Mouse (Mus musculus): Measurements from ENCODE around the gene Mavs. TPM values are rescaled to one million over a fixed set of nuclear protein-coding genes. Genes with fewer than 3 reads are reported as not detected.
A peak's percentile ranks its signal among the peaks of the same experiment; 100 is the strongest.

The Mavs gene
- polyA plus RNA-seq, 1 experiment from 2014 or later, result 19.7 TPM

DNA sequence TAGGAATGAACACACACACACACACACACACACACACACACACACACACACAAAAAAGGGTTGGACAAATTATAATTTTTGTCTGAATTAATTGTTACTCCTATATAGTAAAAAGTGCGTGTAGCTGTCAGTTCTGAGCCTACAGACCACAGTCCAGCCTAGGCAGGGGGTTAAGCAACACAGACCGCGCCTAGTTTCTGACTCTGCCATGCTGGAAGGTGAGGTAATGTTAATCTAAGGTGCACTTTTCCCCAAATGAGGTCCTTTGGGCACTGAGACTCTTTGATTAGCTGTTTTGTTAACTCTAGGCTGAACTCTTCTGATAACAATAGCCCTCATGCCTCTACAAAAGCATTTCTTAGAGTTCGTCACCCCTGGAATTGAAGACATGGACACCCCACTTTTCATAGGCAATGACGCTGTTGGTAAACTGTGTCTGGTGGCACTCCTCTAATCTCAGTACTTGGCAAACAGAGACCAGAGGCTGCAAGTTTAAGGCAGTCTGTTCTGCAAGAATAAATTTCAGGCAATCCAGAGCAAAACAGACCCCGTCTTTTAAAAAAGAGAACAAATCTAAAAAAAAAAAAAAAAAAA, 29.9 kb upstream of the Mavs start:
- Histone ChIP-seq H3K36me3 (replicated peaks) (peaks cover 26% of the 10 kb centered on the region), H3K27me3 (ENCODE audit: poor library complexity, severe bottlenecking) (no peaks in the 10 kb centered on the region), H3K9me3 (no peaks in the 10 kb centered on the region), H3K27ac (no peak overlapping the region), H3K4me3 (no peak overlapping the region), H3K4me1 (peaks cover 5% of the 10 kb centered on the region)
- 94% methylated on average over 6 of the region's 6 CpGs for WGBS
- no peak for DNase-seq (ENCODE audit: extremely low spot score, low spot score)

DNA sequence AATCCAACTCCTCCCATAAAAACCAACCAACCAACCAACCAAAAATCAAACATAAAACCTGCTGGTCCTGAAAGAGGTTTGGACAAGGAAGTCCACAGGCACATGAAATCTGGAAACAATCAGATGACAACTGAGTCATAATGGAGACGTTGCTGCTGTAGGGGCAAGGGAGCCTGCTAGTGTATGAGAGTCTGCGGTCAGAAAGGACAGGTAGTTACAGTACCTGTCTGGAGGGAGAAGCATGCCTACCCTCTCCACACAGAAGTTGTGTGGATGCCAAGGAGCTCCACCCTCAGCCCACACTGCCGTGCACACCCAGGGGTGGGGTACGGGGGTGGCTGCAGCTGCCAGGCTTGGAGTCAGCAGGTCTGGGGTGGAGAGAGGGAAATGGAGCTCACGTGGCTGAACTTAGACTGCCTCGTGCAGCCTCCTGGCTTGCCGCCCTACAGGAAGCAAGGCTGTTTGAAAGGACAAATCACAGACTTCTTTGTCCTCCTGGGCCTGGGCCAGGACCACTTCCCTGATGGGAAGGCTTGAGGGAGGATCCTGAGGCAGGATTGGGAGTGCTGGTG, 29.4 kb upstream of the Mavs start:
- 62% methylated on average over 7 of the region's 7 CpGs for WGBS
- DNase-seq (ENCODE audit: extremely low spot score, low spot score), result no peak
- no peaks in the 10 kb centered on the region for H3K27me3 ChIP-seq (ENCODE audit: poor library complexity, severe bottlenecking)
- no peak overlapping the region for H3K4me3 ChIP-seq
- peaks cover 21% of the 10 kb centered on the region for H3K36me3 ChIP-seq (replicated peaks)
- H3K9me3 ChIP-seq, result no peaks in the 10 kb centered on the region
- peaks cover 10% of the 10 kb centered on the region for H3K4me1 ChIP-seq
- peak overlapping the region; percentile 66 for H3K27ac ChIP-seq

DNA sequence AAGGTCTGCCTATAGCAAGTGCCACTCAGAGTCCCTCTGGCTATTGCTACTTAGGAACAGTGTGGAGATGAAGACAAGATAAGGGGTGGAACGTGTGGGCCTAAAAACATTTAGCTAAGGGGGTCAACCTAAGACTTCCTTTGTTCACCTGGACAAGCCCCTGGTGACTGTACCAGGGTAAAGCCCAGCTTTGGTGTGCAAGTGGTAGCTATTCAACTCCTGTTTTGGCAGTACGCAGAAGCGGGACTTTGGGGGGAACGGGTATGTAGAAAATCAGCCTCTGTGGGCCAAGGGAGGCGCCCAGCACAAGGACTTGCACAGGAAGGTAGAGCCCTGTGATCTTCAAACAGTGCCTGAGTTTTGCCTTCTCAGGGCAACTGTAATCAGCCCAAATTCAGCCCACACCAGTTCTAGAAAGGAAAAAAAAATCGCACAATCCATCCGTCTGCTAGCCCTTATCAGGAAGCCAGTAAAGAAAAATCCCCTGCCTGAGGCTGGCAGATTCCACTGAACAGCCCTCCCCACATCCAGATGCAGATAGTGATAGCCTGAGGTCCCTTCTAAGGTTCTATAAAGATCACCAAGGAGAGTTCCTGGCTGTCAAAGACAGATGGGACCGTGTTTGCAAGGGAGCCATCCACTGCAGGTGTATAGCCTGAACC, 28.2 kb upstream of the Mavs start:
- Histone ChIP-seq H3K4me1 (peaks cover 18% of the 10 kb centered on the region), H3K4me3 (no peak overlapping the region), H3K36me3 (replicated peaks) (peaks cover 9% of the 10 kb centered on the region), H3K27me3 (ENCODE audit: poor library complexity, severe bottlenecking) (no peaks in the 10 kb centered on the region), H3K9me3 (no peaks in the 10 kb centered on the region), H3K27ac (0 out of 2 replicates have a peak overlapping the region, but pooled peaks have one; percentile 66)
- WGBS, result 88% methylated on average over 8 of the region's 8 CpGs
- no peak for DNase-seq (ENCODE audit: extremely low spot score, low spot score)

DNA sequence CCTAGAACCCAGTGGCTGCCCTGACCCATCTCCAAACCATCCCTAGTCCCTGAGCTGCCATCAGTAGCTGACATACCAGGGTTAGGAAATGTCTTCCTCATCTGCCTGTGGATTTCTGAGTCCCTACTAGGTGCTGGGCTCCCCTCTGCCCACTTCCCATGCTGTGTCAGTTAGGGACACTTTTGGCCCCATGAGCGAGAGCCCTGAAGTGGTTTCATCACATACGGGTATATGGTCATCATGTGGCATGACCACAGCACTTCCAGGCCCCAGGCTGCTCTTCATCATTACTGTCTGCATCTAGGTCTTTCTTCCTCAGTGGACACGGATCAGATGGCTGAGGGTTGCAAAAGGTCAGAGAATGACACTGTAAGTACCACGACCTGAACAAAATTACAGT, 27.1 kb upstream of the Mavs start, which contains the start of gene Ap5s1:
Ap5s1 (plus strand) TSS at position 301 of the 400 bp plus-strand sequence.
- 87% methylated on average over 4 of the region's 4 CpGs for WGBS
- Histone ChIP-seq H3K4me1 (peaks cover 26% of the 10 kb centered on the region), H3K27me3 (ENCODE audit: poor library complexity, severe bottlenecking) (no peaks in the 10 kb centered on the region), H3K9me3 (no peaks in the 10 kb centered on the region), H3K4me3 (no peak within 1 kb of the TSS), H3K27ac (no peak within 1 kb of the TSS), H3K36me3 (replicated peaks) (no peaks in the 10 kb centered on the region)
- DNase-seq (ENCODE audit: extremely low spot score, low spot score), result no peak

DNA sequence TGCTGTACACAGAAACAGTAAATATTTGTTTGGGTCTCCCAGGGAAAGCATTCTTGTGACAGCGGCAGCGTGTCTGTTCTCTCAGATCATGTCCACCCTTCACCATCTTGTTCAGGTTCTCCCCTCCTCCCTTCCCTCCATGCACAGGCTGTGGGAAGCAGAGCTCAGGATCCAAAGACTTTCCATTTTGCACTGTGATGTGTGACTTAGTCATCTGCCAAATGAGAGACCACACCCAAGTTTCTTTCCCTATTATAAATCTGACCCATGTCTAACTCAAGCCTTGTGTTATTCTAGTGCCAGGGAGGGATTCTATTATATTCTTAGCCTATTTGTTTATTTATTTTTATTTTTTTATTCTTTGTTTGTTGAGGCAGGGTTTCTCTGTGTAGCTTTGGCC, 25.5 kb upstream of the Mavs start:
- Histone ChIP-seq H3K36me3 (replicated peaks) (peaks cover 12% of the 10 kb centered on the region), H3K4me3 (no peak overlapping the region), H3K9me3 (no peaks in the 10 kb centered on the region), H3K27me3 (ENCODE audit: poor library complexity, severe bottlenecking) (no peaks in the 10 kb centered on the region), H3K4me1 (peaks cover 36% of the 10 kb centered on the region), H3K27ac (no peak overlapping the region)
- DNase-seq (ENCODE audit: extremely low spot score, low spot score), result no peak
- WGBS, result 93% methylated on average over 2 of the region's 2 CpGs

DNA sequence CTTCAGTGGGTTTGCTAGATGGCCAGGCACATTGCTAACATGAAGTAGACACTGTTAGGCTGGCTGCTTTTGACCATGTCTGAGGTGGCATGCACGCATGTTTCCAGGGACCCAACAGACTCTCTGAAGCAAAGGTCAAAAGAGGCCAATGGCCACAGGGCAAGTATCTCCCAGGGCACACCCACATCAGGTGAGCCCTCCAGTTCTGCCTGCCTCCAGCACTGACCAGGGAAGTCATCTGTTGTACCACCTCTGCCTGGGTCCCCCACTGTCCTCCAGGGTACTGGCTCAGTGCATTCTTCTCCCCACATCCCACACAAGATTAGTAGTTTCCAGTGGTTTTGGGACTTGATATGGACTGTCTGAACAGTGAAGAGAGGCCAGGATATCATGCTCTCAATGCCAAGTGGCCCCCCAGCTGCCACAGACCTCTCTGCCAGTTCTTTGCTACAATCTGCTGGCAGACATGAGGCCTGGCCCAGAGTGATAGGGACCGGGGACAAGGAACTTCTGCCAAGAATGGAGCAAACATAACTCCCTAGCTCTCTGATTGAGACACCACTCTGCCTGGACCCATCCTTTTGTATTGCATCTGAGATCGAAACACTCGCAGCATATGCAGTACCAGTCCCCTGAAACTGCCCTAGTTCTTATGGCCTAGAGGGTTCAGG, 24.6 kb upstream of the Mavs start:
- Histone ChIP-seq H3K27me3 (ENCODE audit: poor library complexity, severe bottlenecking) (no peaks in the 10 kb centered on the region), H3K9me3 (no peaks in the 10 kb centered on the region), H3K4me3 (peak overlapping the region; percentile 64), H3K36me3 (replicated peaks) (peaks cover 15% of the 10 kb centered on the region), H3K27ac (peak overlapping the region; percentile 90), H3K4me1 (peaks cover 41% of the 10 kb centered on the region)
- WGBS, result 78% methylated on average over 4 of the region's 4 CpGs
- DNase-seq (ENCODE audit: extremely low spot score, low spot score), result no peak

DNA sequence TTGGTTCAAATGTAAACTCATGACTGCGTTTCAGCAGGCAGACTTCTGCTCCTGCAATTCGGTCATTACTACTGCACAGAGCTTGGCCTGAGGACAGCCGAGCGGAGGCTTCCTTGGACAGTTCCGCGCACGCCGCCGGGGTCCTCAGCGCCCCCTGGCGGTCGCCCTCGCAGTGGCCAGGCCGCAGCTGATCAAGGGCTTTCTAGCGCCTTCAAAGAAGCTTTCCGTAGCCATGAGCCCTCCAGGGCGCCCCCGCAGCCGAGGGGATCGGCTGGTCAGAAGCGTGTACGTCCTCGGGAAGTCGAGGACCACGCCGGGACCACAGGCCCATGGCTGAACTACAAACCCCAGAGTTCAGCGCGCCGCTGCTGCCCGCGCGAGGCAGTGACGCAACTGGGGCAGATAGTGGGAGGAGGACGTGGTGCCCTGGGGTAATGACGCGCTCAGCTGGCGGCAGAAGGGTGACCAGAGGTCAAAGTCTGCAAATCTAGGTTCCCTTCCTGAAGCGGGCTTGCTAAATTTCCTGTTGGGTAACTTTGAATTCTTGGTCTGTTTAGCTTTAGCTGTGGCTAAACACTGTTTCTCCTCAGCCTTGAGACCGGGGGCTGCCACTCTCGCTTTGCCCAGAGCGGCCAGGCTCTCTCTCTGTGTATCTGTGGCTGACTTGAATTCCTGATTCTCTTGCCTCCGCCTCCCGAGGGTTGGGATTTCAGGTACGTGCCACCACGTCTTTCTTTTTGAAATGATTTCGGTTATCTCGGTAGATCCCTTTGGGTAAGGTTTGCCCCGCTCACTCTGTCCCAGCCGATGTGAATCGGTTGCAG, 23.7 kb upstream of the Mavs start:
- Histone ChIP-seq H3K27ac (peak overlapping the region; percentile 90), H3K9me3 (no peaks in the 10 kb centered on the region), H3K27me3 (ENCODE audit: poor library complexity, severe bottlenecking) (no peaks in the 10 kb centered on the region), H3K4me3 (peak overlapping the region; percentile 64), H3K36me3 (replicated peaks) (peaks cover 15% of the 10 kb centered on the region), H3K4me1 (peaks cover 36% of the 10 kb centered on the region)
- 3% methylated on average over 50 of the region's 50 CpGs for WGBS
- peak; percentile 95 for DNase-seq (ENCODE audit: extremely low spot score, low spot score)

DNA sequence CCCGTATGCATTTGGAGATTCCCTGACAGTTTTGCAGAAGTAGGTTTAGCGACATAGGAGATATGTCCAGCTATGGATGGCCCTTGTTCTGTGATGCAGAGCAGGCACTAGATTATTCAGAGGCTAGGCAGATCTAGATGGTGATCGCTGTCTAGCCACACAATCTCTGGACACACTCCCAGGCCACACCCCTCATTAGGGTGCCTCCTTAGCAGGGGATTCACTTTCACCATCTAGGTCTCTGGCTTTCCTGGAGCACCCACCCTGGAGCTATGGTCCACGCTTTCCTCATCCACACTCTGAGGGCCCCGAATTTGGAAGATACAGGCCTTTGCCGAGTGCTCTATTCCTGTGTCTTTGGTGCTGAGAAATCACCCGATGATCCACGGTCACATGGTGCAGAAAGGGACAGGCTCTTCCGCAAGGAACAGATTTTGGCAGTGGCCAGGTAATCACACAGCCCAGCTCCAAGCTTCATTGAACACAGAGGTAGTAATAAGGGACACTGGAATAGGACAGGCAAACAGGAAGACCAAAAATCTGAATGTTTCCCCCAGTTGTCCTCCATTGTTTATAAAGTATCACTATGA, 22.7 kb upstream of the Mavs start:
- H3K9me3 ChIP-seq, result no peaks in the 10 kb centered on the region
- H3K27ac ChIP-seq, result peak overlapping the region; percentile 90
- DNase-seq (ENCODE audit: extremely low spot score, low spot score), result no peak
- 78% methylated on average over 9 of the region's 9 CpGs for WGBS
- peaks cover 36% of the 10 kb centered on the region for H3K4me1 ChIP-seq
- peak overlapping the region; percentile 64 for H3K4me3 ChIP-seq
- H3K36me3 ChIP-seq (replicated peaks), result peaks cover 15% of the 10 kb centered on the region
- H3K27me3 ChIP-seq (ENCODE audit: poor library complexity, severe bottlenecking), result no peaks in the 10 kb centered on the region

DNA sequence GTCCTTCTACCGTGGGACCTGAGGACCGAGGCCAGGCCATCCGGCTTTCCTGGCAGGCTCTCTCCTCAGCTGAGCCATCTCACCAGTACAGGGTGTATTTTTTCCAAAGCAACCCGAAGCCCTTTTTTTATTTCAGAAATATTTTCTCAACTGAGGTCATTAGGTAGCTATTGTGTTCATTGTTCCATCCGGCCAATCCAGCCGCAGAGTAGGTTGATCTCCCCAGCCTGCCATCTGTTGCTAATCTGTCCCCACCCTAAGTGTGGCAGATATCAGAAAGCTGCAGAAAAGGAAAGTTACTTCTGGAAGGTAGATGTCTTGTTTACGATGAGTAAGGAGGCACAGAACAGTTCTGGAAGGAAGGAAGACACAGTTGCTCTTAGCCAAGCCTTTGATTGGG, 20.1 kb upstream of the Mavs start:
- H3K4me3 ChIP-seq, result no peak overlapping the region
- no peak for DNase-seq (ENCODE audit: extremely low spot score, low spot score)
- H3K27ac ChIP-seq, result peak overlapping the region; percentile 56
- WGBS, result 85% methylated on average over 7 of the region's 7 CpGs
- H3K4me1 ChIP-seq, result peaks cover 36% of the 10 kb centered on the region
- no peaks in the 10 kb centered on the region for H3K9me3 ChIP-seq
- H3K36me3 ChIP-seq (replicated peaks), result peaks cover 15% of the 10 kb centered on the region
- no peaks in the 10 kb centered on the region for H3K27me3 ChIP-seq (ENCODE audit: poor library complexity, severe bottlenecking)

DNA sequence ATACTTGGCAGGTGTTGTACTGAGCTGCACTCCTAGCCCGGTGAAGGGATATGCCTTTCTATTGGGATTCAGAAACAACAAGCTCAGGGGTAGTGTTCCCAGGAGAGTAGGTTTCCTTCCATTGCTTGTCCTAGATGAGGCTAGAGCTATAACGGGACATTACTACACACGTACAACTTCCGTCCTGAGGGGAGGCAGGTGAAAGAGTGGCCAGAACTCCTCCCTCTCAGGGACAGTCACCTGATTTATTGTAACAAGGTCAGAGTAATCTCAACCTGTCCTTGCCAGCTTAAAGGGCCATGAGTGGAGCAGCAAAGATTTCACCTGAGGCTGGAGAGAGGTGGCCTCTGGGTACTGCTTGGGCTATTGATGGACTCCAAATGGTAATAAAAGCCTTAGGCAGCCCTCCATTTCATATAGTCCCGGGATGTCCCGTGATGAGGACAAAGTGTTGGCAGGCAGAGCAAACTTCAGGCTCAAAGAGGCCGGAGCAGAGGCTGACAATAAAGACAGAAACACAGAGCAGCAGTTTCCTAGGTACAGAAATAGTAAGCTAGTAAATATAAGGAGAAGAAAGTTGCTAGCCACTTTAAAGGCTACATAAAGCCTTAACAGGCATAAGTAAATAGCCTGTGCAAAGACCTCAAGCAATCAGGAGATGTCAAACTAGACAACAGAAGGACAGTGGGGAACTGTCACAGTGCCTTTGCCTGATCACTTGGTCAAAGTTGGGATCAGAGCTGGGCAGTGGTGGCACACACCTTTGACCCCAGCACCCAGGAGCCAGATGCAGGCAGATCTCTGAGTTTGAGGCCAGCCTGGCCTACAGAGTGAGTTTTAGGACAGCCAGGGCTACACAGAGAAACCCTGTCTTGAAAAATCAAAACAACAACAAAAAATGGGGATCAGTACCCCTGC, 17.7 kb upstream of the Mavs start:
- no peak overlapping the region for H3K27ac ChIP-seq
- DNase-seq (ENCODE audit: extremely low spot score, low spot score), result no peak

DNA sequence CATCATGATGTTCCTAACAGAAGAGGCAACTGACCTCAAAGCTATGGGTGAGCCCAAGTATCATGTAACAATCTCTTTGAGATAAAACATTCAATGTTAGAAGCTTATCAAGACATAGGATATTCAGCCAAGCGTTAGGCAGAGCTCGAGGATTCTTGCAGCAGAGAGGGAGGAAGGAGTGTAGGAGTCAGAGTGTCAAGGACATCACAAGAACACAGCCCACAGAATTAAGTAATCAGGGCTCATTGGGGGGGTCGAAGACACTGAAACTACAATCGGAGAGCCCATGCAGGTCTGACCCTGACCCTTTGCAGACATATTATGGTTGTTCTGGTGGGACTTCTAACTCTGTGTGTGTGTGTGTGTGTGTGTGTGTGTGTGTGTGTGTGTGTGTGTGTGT, 13.8 kb upstream of the Mavs start:
- Histone ChIP-seq H3K36me3 (replicated peaks) (no peaks in the 10 kb centered on the region), H3K27me3 (ENCODE audit: poor library complexity, severe bottlenecking) (no peaks in the 10 kb centered on the region), H3K27ac (no peak overlapping the region), H3K4me3 (no peak overlapping the region), H3K9me3 (no peaks in the 10 kb centered on the region), H3K4me1 (no peaks in the 10 kb centered on the region)
- DNase-seq (ENCODE audit: extremely low spot score, low spot score), result no peak
- WGBS, result 84% methylated on average over 4 of the region's 4 CpGs

More for the DNA sequence above, 17.7 kb upstream of the Mavs start:
- Histone ChIP-seq H3K9me3 (no peaks in the 10 kb centered on the region), H3K4me3 (no peak overlapping the region), H3K27me3 (ENCODE audit: poor library complexity, severe bottlenecking) (no peaks in the 10 kb centered on the region), H3K36me3 (replicated peaks) (peaks cover 15% of the 10 kb centered on the region), H3K4me1 (peaks cover 17% of the 10 kb centered on the region)
- WGBS, result 88% methylated on average over 7 of the region's 7 CpGs
